Comparison of ENCODE assay signal across 14 mouse cellular contexts in genomic region chr9:98999881-99000339, GRCm38 (mm10). TPM values are rescaled to one million over a fixed set of nuclear protein-coding genes. Genes with fewer than 3 reads are reported as not detected.
DNase-seq lines count a peak whose midpoint lies in the region; ATAC-seq and TF ChIP-seq lines count a peak whose summit lies in the region.
"Had no signal": no experiment of that assay in that cellular context is flagged by ENCODE, and none has a peak within 500 bp of the region (broad histone marks: within the 10 kb centered on the region; RNA-seq: fewer than 3 reads in every experiment).

No protein-coding gene starts in this region.

- no peaks in the 10 kb centered on the region for H3K27me3 ChIP-seq in hindbrain, postnatal 0 days (ENCODE audit: insufficient read depth, low read length)
- no peaks in the 10 kb centered on the region for H3K27me3 ChIP-seq in hindbrain, embryonic 12.5 days
- H3K27me3 ChIP-seq in heart, embryonic 11.5 days (ENCODE audit: control insufficient read depth, insufficient read depth, low read length): no peaks in the 10 kb centered on the region
- H3K27me3 ChIP-seq: forebrain, embryonic 15.5 days had no signal

- H3K36me3 ChIP-seq in hindbrain, postnatal 0 days (ENCODE audit: insufficient read depth, low read length): peaks cover 21% of the 10 kb centered on the region; the same call in 1 of the 2 replicates
- peaks cover 44% of the 10 kb centered on the region for H3K36me3 ChIP-seq in hindbrain, embryonic 12.5 days
- peaks cover 2% of the 10 kb centered on the region; the same call in 1 of the 2 replicates for H3K36me3 ChIP-seq in heart, embryonic 11.5 days (ENCODE audit: control insufficient read depth, insufficient read depth, low read length)

- no peak overlapping the region for H3K27ac ChIP-seq in hindbrain, postnatal 0 days
- H3K27ac ChIP-seq in hindbrain, embryonic 12.5 days: no peak overlapping the region
- H3K27ac ChIP-seq in heart, embryonic 11.5 days (ENCODE audit: low read depth, low read length): no peak overlapping the region
- H3K27ac ChIP-seq: forebrain, embryonic 15.5 days; liver, embryonic 14.5 days had no signal

- intact Hi-C loops in left cerebral cortex, postnatal 25 days (cut with DNase I): no loop called here
- intact Hi-C loops in heart, postnatal 10 days (cut with DNase I): no loop called here

- 46% methylated on average over 9 of the region's 9 CpGs for whole genome bisulfite sequencing in hindbrain, postnatal 0 days
- WGBS in hindbrain, embryonic 12.5 days: 84% methylated on average over 9 of the region's 9 CpGs
- 71% methylated on average over 9 of the region's 9 CpGs for WGBS in heart, embryonic 11.5 days (ENCODE audit: insufficient replicate concordance)

- H3K9me3 ChIP-seq in hindbrain, postnatal 0 days (ENCODE audit: low read length): no peaks in the 10 kb centered on the region
- no peaks in the 10 kb centered on the region for H3K9me3 ChIP-seq in hindbrain, embryonic 12.5 days (replicated peaks)
- no peaks in the 10 kb centered on the region for H3K9me3 ChIP-seq in heart, embryonic 11.5 days (replicated peaks; ENCODE audit: control insufficient read depth, low read length)
- H3K9me3 ChIP-seq: forebrain, embryonic 15.5 days had no signal

- peak; percentile 92 for ATAC-seq in hindbrain, postnatal 0 days
- no peak for ATAC-seq in hindbrain, embryonic 12.5 days (ENCODE audit: low FRiP score)
- peak; percentile 93 for ATAC-seq in frontal cortex, adult (ENCODE audit: low TSS enrichment)
- no peak for ATAC-seq in heart, embryonic 11.5 days (replicated peaks; ENCODE audit: insufficient number of reproducible peaks, low FRiP score, low TSS enrichment)
- ATAC-seq: forebrain, embryonic 15.5 days had no signal

- no peak for TF ChIP-seq CTCF in hindbrain, postnatal 0 days (IDR thresholded peaks at IDR 0.05; ENCODE audit: low read depth)
- TF ChIP-seq CTCF in brain, embryonic 14.5 days (IDR thresholded peaks at IDR 0.05; ENCODE audit: borderline replicate concordance, extremely low read depth, insufficient read depth, insufficient read length): no peak

- H3K4me1 ChIP-seq in hindbrain, postnatal 0 days (ENCODE audit: insufficient read depth, low read length): no peaks in the 10 kb centered on the region
- H3K4me1 ChIP-seq in hindbrain, embryonic 12.5 days: no peaks in the 10 kb centered on the region
- H3K4me1 ChIP-seq in heart, embryonic 11.5 days (ENCODE audit: control insufficient read depth, insufficient read depth, low read length): no peaks in the 10 kb centered on the region
- H3K4me1 ChIP-seq: forebrain, embryonic 15.5 days had no signal

- no peak overlapping the region for H3K4me3 ChIP-seq in hindbrain, postnatal 0 days (ENCODE audit: low read length)
- H3K4me3 ChIP-seq in hindbrain, embryonic 12.5 days: no peak overlapping the region
- no peak overlapping the region for H3K4me3 ChIP-seq in heart, embryonic 11.5 days (ENCODE audit: low read depth, low read length)
- H3K4me3 ChIP-seq: forebrain, embryonic 15.5 days had no signal

- H3K9ac ChIP-seq in hindbrain, postnatal 0 days (replicated peaks; ENCODE audit: low read length): no peak overlapping the region
- no peak overlapping the region for H3K9ac ChIP-seq in hindbrain, embryonic 12.5 days
- H3K9ac ChIP-seq in heart, embryonic 11.5 days (ENCODE audit: low read depth, low read length): no peak overlapping the region
- H3K9ac ChIP-seq: forebrain, embryonic 15.5 days; liver, embryonic 14.5 days had no signal

- no peak overlapping the region for H3K4me2 ChIP-seq in hindbrain, postnatal 0 days (ENCODE audit: low read depth, low read length)
- no peak overlapping the region for H3K4me2 ChIP-seq in hindbrain, embryonic 12.5 days (replicated peaks)
- H3K4me2 ChIP-seq in heart, embryonic 11.5 days: no peak overlapping the region
- H3K4me2 ChIP-seq: forebrain, embryonic 15.5 days had no signal

- DNase-seq in hindbrain, postnatal 0 days (ENCODE audit: low spot score): peak; percentile 76
- DNase-seq in brain, embryonic 14.5 days (ENCODE audit: low read depth): peak; percentile 55
- DNase-seq in left cerebral cortex, postnatal 25 days (ENCODE audit: low spot score in 2 of 2): peak; percentile 20 to 71
- no peak for DNase-seq in embryo, embryonic 11 days
- no peak for DNase-seq in heart, postnatal 10 days
- DNase-seq: kidney, postnatal 14 days; retina, postnatal 1 day had no signal

- no peak for TF ChIP-seq POLR2A in brain, embryonic 14.5 days (IDR thresholded peaks at IDR 0.05; ENCODE audit: borderline replicate concordance, extremely low read depth, insufficient read depth, insufficient read length, poor library complexity, severe bottlenecking)

RNA-seq across cellular contexts. Expression of gene Faim, which starts 13.7 kb away (rescaled TPM):
- 31.3 and 32.1 TPM in 2 replicates for total RNA-seq in hindbrain, postnatal 0 days (2014; rRNA removed)
- 116 and 123 TPM in 2 replicates for polyA plus RNA-seq in hindbrain, postnatal 0 days (2015; fragmentation: Nextera tagmentation; extraction: Ambion mirVana)
- 85.8 and 87.1 TPM in 2 replicates for polyA plus RNA-seq in hindbrain, embryonic 12.5 days (2016; fragmentation: Nextera tagmentation; extraction: Ambion mirVana)
- 21.9 and 35.6 TPM in 2 replicates for polyA plus RNA-seq in brain, embryonic 14.5 days (2012; rRNA removed)
- 10 to 100 TPM; 34.1 to 35.5 TPM for total RNA-seq in left cerebral cortex, postnatal 25 days (2021)
- 36.8 and 38.3 TPM in 2 replicates for polyA plus RNA-seq in heart, embryonic 11.5 days (2014; fragmentation: Nextera tagmentation; extraction: Ambion mirVana)
- total RNA-seq in heart, postnatal 10 days (2021): 1 to 10 TPM; 8.7 to 8.9 TPM

RNA-seq across cellular contexts. Expression of gene Gm1123, which starts 35.6 kb away (rescaled TPM):
- total RNA-seq in hindbrain, postnatal 0 days (2014; rRNA removed): not detected in 2 replicates
- 0.09 and 0.15 TPM in 2 replicates for polyA plus RNA-seq in hindbrain, postnatal 0 days (2015; fragmentation: Nextera tagmentation; extraction: Ambion mirVana)
- polyA plus RNA-seq in hindbrain, embryonic 12.5 days (2016; fragmentation: Nextera tagmentation; extraction: Ambion mirVana): not detected in 2 replicates
- polyA plus RNA-seq in brain, embryonic 14.5 days (2012; rRNA removed): 0.04 and 0.08 TPM in 2 replicates
- not detected for total RNA-seq in left cerebral cortex, postnatal 25 days (2021)
- 0.10 TPM in 1 of 2 replicates, not detected in the other for polyA plus RNA-seq in heart, embryonic 11.5 days (2014; fragmentation: Nextera tagmentation; extraction: Ambion mirVana)
- not detected for total RNA-seq in heart, postnatal 10 days (2021)
- total RNA-seq: monocyte, adult 5-6 weeks had no signal
- polyA plus RNA-seq: cortical plate, adult 2 months; forebrain, embryonic 15.5 days had no signal

RNA-seq across cellular contexts. Expression of gene Foxl2, which starts 44.8 kb away (rescaled TPM):
- 0.04 and 0.05 TPM in 2 replicates for total RNA-seq in hindbrain, postnatal 0 days (2014; rRNA removed)
- polyA plus RNA-seq in hindbrain, postnatal 0 days (2015; fragmentation: Nextera tagmentation; extraction: Ambion mirVana): 0.28 and 0.57 TPM in 2 replicates
- polyA plus RNA-seq in hindbrain, embryonic 12.5 days (2016; fragmentation: Nextera tagmentation; extraction: Ambion mirVana): 1.6 and 2.0 TPM in 2 replicates
- polyA plus RNA-seq in brain, embryonic 14.5 days (2012; rRNA removed): 0.24 and 0.74 TPM in 2 replicates
- under 1 TPM; 0.80 to 0.94 TPM for total RNA-seq in left cerebral cortex, postnatal 25 days (2021)
- not detected in 2 replicates for polyA plus RNA-seq in heart, embryonic 11.5 days (2014; fragmentation: Nextera tagmentation; extraction: Ambion mirVana)
- not detected for total RNA-seq in heart, postnatal 10 days (2021)
- total RNA-seq: monocyte, adult 5-6 weeks had no signal
- polyA plus RNA-seq: liver, embryonic 14.5 days had no signal

Comparison
In these comparisons a context has a peak if more than half of its experiments do, and no peak if none do; other contexts are left out.
1. ATAC-seq: peak in hindbrain, postnatal 0 days (single experiment) and frontal cortex, adult (single experiment); none in hindbrain, embryonic 12.5 days (single experiment) and heart, embryonic 11.5 days (single experiment).
2. DNase-seq: peak in hindbrain, postnatal 0 days (single experiment), brain, embryonic 14.5 days (single experiment) and left cerebral cortex, postnatal 25 days (2 of 2); none in embryo, embryonic 11 days (single experiment) and heart, postnatal 10 days (0 of 2).